Mouse (Mus musculus) lung, postnatal 36 days (tissue): ENCODE results near the gene Cgrrf1.

Source experiments
- DNase-seq: peaks from one replicate; pipeline ENCODE4 v3.0.0; 2022; ENCODE audit warnings: mixed read lengths

Cgrrf1 gene

DNA sequence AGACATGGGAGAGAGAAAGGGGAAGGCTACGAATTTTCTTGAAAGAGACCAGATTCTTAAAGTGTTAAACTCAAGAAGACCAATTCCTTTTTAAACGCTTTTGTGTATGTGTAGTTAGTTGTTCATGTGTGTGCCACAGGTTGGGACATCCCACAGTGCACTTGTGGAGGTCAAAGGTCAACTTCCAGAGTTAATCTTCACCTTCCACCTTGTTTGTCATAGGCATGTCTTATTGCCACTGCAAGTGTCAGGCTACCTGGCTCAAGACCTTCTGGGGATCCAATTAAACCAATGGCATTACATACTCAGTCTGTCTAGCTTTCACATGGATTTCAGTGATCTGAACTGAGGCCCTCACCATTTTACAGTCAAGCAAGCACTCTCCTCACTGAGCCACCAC lies 7.9 kb upstream of the Cgrrf1 start:
- DNase-seq, result no peak

DNA sequence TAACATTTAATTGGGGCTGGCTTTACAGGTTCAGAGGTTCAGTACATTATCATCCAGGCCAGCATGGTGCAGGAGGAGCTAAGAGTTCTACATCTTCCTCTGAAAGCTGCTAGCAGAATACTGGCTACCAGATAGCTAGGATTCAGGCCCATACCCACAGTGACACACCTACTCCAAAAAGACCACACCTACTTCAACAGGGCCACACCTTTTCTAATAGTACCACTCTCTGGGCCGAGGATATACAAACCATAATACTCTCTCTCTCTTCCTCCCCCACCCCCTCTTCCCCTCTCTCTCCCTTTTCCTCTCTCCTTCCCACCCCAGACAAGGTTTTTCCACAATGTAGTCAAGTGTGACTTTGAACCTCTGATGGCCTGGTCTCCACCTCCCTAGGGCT lies 4.5 kb upstream of the Cgrrf1 start:
- no peak for DNase-seq

DNA sequence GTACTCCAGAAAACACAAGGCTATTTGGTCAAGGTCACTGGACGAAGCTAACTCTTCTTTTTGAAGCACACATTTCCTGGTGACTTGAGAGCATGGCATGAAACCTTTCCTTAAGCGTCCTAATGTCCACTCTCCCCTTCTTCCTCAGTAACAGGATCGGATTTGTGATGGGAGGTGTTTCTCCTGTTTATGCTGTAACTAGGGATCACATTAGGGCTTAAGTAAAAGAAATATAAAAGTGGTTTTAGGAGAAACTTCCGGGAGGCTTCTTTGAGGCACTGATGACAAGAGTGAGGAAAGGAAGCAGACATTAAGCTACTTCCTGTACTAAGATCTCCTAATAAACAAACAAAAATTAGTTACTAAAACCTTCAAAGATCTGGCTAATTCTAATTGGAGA lies 630 bp upstream of the Cgrrf1 start:
- peak; percentile 20 for DNase-seq

DNA sequence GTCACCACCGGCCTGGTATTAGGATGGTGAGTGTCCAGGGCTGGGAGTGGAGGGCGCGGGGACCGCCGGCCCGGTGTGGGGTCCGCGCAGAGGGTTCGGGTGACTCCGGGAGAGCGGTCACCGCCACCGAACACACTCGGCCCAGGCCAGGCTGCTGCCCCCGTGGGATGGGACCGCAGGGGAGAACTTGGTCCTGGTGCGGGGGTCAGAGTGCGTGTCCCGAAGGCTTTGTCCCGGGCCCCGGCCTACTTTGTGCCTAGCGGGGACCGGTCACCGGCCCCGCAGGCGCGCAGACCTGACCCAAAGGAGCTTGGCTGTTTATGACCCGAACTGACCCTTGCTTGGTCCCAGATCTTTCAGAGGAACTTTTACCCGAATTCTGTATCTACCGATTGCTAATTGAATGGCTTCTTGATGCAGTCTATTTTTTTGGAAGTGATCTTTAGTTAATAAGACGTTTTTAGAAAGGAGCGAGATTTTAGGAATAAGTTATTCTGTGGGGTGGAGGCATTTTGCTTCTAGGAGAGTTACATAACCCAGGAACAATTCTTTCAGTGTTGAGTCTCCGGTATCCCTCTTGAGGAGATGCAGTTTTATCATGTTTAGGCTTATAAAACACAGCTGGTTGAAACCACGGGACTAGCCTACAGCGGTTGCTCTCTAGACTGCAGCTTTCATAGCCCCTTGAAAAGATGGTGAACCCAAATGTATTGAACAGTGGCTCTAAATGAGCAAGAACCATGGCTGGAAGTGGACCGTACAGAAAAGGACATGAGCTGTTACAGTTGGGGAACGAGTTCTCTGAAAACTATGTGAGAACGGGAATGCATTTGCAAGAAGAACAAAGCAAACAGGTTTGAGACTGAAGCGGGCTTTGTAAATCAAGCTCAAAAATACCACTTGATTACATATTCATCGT lies 688 bp downstream of the Cgrrf1 start:
- DNase-seq, result peak; percentile 24

DNA sequence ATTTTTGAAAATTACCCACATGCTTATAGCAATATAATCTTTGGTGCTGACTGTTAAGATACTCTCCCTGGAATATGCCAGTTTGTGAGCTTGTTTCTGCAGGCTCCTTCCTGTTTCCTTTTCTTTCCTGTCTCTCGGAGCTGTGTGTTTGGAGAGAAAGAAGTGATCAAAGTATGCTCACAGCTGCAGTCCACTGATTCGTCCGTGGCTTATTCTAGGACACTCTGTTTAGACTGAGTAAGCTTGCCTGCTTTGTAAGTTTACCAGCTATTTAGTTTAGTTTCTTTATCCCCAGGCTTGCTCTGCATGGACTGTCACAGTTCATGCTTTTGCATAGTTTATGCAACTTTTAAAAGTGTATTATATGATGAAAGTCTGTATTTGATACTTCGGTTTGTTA lies 7.4 kb downstream of the Cgrrf1 start:
- DNase-seq, result peak; percentile 35

DNA sequence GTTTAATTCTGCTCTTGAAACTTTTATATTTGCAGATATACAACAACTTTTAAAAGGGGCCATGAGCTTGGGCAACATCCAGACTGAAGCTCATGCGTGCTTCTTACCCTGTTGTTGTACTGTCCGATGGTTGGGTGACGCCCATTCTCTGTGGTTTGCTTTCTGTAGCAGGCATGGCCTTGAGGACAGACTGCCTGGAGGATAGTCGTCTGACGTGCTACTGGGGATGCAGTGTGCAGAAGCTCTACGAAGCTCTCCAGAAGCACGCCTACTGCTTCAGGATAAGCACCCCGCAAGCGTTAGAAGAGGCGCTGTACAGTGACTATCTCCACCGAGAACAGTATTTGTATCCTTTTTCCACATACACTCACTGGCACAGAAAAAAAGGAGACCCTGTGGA lies 13.8 kb downstream of the Cgrrf1 start:
- no peak for DNase-seq

DNA sequence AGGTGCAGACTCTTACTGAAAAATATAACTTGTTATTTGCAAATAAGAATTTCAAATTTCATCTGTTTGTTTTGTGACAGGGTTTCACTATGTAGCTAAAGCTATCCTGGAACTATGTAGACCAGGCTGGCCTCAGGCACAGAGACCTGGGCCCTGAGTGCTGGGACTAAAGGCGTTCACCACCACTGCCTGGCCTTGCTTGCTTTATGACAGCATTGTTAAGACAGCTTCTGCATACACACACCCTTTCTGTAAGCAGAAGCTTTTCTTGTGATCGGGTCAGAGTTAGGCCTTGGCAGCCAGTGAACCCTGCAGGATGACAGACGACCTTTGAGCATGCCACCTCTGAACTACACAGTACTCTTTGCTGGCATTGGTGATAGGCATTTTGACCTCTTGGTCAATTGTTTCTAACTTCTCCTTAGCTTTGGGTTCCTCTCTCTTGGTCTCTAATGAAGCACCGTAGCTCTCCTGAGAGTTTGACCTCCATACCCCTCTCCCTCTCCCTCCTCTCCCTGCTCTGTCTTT lies 16.2 kb downstream of the Cgrrf1 start:
- DNase-seq, result no peak

DNA sequence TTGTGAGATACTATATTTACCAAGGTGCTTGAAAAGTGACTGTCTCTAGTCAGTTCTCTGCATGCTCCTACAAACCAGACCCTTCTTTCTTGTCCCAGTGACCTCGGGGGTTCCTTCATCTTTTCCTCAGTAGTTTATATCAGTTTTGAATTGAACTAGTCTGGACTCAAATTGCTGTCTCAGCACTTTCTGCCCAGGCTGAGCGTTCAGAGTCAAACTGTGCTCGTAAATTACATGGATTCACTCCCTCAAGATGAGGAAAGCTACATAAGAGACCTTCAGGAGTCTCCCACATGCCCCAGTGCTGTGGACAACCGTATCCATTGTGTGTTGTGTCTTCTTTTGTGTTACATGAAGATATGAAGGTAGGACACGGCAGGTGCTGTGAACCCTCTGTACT lies 16.8 kb downstream of the Cgrrf1 start:
- no peak for DNase-seq

DNA sequence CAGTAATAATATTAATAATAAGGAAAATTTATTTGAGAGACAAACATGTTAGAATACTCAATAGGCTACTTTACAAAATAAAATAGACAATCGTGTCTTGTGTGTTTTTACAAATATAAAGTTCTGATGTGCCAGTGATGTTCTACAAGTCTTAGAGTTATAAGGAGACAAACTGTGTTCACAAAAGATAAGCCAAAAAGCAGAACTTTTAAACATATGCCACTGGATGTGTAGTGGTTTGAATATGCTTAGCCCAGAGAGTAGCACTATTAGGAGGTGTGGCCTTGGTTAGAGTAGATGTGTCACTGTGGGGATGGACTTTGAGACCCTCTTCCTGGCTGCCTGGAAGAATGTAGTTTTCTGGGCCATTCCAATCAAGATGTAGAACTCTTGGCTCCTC lies 17.8 kb downstream of the Cgrrf1 start:
- DNase-seq, result no peak

DNA sequence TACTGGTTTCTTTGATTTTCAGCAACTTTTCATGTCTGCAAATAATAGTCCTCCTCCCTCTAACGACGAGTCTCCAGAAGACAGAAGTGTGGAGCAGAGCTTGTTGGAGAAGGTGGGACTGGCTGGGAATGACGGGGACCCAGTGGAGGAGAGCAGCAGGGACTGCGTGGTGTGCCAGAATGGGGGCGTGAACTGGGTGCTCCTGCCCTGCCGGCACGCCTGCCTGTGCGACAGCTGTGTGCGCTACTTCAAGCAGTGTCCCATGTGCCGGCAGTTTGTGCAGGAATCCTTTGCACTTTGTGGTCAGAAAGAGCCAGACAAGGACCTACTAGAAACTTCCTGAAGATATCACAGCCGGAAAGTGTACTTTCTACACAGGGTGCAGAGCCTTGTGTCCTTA lies 21.8 kb downstream of the Cgrrf1 start:
- DNase-seq, result peak; percentile 63

DNA sequence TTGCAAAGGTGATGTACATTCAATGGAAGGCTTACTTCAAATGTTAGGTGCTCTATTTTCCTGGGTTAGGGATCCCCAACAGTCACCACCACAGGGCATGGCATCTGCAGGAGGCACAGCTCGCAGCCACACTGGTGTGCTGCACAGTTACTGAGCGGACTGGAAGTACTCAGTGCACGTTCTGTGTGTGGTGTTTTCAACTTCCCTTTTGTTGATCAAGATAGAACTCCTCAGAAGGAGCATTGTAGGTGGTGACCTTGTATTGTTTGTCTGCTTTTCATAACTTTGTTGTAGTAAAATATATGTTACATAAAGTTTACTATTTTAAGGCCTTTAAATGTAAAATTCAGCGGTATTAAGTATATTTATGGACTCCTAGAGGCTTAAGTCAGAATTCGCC lies 31.0 kb downstream of the Cgrrf1 start:
- no peak for DNase-seq

DNA sequence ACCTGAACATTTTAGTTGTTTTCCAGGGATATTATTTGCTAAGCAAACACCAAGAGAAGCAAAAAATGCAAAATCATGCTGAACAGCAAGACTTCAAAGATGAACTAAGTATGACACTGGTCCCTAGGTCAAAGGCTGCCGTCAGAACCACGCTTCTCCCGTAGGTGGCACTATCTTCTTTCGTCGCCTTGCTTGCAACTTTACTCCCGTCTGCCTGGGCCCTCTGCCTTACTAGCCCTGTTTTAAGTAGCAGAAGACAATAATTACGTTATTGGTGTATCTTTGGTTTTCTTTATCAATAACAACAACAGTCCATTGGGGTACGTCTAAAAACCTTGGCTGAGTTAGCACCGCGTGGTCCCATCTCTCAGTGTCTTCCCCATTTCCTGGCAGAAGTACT lies 49.0 kb downstream of the Cgrrf1 start:
- peak; percentile 85 for DNase-seq

DNA sequence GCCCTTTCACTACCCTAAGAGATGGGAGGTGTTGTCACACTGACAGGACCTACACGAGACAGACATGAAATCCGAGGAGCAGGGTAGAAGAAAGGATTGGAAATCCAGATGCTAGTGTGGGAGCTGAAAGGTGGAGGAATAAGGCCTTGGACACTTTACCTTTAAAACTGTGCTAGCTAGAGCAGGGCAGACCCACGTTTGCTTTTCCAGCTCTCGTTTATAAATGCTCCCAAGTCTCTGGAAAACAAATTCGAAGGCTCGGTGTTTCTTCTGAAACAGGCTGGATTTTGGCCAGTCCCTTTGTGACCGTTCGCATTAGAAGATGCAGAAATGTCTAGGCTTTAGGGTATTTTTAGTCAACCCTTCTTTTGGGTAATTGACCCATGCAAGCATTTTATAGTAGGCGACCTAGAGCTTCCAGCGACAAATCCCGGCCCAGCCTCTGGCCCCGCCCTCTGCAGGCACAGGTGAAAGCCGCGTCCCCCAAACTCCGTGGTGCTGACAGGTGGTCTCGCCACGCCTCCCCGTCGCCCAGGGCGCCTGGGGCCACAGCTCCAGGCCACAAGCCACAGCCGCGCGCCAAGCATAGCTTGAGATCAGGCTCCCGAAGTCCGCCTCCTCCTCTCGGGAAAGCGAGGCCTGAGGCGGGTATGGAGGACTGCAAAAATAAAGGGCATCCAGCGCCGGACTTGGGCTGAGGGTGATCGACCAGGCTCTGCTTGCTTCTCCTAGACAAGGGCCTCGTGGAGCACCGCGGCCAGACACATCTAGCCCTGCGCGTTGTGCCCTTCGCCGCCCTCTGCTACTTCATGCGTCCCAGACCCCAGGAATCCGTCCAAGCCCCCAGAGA lies 49.9 kb downstream of the Cgrrf1 start:
- DNase-seq, result no peak

DNA sequence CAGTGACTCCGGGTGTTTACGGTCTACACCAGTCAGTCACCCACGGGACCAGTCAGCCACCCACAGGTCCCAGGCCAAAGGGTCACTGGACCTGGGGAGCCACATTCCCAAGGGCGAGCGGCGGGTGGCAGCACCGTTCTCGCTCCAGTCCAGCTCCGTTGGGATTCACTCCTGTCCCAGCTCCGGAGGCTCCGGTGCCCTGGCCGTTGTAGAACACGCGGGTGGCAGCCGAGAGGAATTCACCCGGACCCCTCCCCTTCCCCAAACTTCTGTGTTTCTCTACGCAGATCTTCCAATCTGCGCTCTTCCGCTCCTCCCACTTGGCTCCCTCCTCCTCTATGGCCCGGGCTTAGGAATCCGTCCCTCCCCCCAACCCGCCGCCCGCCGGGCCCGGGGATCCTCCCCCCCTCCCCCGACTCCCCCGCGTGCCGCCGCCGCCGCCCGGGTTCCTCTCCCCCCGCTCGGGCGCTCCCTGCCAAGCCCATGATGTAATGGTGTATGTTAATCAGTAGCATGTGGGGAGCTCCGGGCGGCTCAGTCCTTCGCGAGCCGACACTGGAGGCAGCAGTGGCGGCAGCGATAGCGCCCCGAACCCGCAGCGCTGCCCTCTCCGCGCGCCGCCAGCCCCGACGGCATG lies 50.6 kb downstream of the Cgrrf1 start, which contains the start of gene Samd4:
Samd4 (plus strand) TSS at position 424 of the 637 bp plus-strand sequence.
- peak; percentile 91 for DNase-seq

DNA sequence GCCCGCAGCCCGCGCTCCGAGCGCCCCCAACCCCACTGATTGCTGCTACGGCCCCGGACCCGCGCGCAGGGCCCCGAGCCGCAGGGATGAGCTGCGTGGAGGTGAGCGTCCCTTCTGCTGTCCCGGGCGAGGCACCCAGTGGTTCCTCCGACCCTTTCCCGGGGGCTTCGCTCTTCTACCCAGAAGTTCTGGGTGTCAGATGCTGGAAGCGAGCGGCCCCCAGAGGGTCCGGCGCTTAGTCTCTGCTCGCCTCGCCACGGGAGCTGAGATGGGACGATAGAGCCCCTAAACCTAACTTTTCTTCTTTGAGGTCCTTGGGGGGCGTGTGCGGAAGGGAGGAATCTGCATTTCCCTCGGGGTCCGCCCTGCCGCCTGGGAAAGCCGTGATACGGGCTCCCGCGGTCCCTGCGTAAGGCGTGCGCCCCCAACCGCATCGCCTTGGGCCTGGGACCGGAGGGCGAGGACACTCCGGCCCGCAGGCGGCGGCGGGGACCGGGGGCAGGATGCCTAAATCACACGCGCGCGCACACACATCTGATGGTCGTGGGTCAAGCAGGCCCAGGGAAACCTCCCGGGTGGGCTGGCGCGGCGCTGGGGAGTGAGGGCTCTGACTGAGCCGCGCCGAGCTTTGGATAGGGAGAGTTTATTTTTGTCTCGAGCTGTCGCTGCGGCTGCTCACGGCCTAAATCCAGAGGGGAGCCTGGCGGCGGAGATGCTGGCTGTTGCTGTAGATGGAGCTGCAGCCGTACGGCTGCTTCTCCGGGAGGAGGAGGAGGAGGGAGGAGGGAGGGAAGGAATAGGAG lies 51.3 kb downstream of the Cgrrf1 start:
- peak; percentile 51 for DNase-seq

DNA sequence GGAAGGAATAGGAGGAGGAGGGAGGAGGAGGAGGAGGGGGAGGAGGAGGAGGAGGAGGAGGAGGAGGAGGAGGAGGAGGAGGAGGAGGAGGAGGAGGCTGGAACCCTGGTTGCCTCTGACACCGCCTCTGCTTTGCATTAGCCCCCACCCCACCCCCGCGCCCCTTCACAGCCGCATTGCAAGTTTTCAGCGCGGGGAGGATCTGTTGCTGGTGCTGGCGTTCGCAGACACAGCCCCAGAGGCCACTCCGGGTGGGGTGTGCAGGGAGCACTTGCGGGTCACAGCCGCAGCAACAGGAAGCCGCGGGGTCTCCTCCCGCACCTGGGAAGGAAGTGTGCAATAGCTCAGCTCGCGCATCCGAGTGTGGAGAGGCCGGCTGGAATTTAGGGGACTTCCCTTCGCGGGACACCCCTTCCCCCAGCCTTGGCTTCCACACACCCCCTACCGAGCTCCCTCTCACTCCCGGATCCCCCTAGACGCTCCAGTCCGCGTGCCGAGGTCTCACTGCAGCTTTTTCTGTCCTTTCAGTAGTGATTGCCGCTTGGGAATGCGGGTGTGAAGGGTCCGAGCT lies 52.0 kb downstream of the Cgrrf1 start:
- peak; percentile 26 for DNase-seq

DNA sequence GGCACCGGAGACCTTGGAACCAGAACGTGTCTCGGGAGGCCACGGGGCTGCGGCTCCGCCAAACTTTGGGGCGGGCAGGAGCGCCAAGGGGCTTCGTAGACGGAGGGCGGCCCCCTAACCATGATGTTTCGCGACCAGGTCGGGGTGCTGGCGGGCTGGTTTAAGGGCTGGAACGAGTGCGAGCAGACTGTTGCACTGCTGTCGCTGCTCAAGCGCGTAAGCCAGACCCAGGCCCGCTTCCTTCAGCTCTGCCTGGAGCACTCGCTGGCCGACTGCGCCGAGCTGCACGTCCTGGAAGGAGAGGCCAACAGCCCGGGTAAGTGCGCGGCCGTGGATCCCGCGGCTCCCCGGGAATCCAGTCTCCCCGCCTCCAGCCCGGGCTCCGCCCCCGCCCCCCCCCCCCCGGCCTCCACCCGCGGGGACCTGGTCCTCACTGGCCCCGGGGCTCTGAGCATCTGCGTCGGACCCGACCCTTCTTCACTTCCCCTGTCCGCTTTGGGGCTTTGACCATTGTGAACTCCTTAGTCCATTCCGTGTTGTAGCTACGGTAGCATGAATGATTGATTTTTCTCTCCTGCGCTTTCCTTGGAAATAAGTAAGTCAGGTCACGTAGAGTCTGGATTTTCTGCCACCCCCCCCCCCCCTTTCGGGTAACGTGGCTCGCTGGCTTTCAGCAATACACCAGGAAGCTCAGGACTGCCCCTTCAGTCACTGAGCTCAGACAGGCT lies 52.9 kb downstream of the Cgrrf1 start:
- peak; percentile 46 for DNase-seq

DNA sequence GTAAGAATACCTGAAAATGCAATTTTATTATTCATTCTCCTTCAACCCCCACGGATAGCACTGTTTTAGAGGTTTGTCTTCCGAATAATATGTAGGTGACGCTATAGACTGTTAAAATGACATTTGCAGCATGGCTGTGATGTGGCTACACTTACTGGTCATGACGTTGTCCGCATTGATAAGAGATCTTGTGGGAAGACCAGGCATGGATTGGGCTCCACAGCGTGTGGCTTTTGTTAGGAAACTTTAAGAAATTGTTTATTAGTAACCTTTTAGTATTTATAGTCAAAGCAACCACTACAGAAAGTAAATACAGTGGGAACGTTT lies 53.5 kb downstream of the Cgrrf1 start:
- DNase-seq, result no peak

DNA sequence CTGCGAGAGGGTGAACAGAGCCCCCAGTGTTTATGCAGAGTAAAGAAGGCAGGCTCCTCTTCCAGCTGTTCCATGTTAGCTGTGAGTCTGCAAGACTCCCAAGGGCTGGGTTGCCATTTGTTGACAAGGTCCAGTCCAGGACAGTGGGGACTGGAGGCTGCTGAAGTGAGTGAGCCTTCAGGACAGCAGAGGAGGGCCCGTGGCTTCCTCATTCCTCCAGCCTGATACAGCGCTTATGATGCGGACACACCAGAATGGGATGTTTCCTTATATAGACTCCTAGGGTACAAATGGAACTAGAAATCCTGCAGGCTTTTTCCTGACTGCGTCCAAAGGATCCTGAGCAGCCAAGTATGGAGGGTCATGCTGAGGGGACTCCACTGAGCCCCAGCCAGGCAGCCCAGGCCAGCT lies 54.0 kb downstream of the Cgrrf1 start:
- peak; percentile 51 for DNase-seq

DNA sequence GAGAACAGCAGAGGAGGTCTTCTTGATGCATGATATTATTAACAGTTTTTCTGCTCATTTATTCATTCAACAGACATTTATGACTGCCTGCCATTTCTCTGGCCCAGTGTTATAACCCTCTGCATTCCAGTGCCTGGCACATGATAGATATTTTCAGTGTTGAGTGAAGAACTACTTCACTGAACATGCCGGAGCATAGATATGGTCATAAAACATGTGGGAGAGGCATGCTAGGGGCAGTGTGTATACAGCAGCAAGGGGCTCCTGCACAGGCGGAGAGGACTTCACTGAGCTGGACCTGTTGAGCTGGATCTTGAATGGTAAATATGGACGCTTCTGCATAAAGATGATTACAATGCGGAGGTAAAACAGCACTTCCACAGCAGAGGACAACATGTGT lies 57.2 kb downstream of the Cgrrf1 start:
- DNase-seq, result no peak

DNA sequence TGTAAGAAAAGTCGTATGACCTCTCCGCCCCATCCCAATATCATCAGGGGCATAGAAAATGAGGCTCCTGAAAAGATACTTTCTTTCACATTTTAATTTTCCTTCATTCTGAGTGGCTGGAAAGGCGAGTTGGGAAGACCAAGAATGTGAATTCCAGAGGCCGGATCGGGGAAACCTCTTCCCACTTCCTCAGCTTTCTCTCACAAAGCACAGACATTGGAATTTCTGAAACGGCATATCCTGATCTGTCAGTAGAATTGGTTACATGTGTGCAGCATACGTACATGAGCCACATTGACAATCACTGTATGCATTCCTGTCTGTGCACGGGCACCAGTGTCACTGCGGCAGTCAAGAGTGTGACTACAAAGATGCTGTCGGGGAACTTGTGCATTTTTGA lies 62.0 kb downstream of the Cgrrf1 start:
- DNase-seq, result no peak
